ENCODE assay signal across 8 mouse cellular contexts in the genomic region with DNA sequence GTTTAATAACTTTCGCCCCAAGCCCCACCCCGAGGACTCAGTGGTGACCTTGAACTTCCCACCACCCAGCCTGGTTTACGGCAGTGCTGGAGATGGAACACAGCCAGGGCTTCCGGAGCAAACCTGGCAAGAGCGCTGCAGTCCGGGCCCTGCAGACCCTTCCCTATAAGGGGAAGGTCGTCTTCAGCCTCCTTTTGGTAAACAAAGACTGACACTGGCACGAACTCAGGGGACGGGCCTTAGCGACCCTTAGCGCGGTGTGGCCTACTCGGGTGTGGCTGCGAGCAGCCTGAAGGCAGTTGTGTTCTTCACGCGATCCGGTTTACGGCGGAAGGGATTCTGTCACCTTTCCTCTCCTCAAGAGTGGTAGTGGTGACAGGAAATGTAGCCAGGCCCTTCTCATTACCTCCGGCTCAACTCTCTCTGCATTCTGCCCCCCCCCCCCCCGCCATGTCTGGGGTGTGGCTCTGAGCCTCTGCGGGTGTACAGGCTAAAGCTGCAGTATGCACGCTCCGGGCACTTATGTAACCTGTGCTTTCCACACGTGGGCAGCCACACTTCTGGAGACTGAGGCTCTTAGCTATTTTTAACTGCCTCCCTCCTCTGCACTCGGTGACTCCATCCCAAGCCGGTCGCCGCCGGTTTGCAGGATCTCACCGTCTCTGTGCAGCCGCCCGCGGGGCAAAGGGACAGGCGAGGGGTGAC. TPM values are rescaled to one million over a fixed set of nuclear protein-coding genes. Genes with fewer than 3 reads are reported as not detected.
A peak's percentile ranks its signal among the peaks of the same experiment; 100 is the strongest.
DNase-seq lines count a peak whose midpoint lies in the region; TF ChIP-seq lines count a peak whose summit lies in the region.

A gene (plus strand): TSS at position 84 of the 705 bp plus-strand sequence.

- H3K4me1 ChIP-seq in cortical plate, adult 2 months (ENCODE audit: control insufficient read depth, insufficient read depth, low read length): peaks cover 2% of the 10 kb centered on the region; the same call in 1 of the 2 replicates

- no peak for TF ChIP-seq CTCF in cortical plate, adult 2 months (IDR thresholded peaks at IDR 0.05; ENCODE audit: extremely low read depth, insufficient read depth, low read length)
- no peak for TF ChIP-seq CTCF in left cerebral cortex, adult 2 months (IDR thresholded peaks at IDR 0.05)

- H3K36me3 ChIP-seq in macrophage (ENCODE audit: inconsistent target): no peaks in the 10 kb centered on the region

- intact Hi-C loops in left cerebral cortex, adult 2 months (cut with DNase I): loop anchor here (1.0 kb wide), 1 partner anchor 28 kb away; a partner anchor contains a TSS

- TF ChIP-seq POLR2A in cortical plate, adult 2 months (IDR thresholded peaks at IDR 0.05; ENCODE audit: extremely low read depth, insufficient read depth, low read length): 0 out of 2 replicates have a peak, but pooled peaks have one; percentile 39

- peak within 1 kb of the TSS; percentile 97 for H3K27ac ChIP-seq in cortical plate, adult 2 months (ENCODE audit: insufficient read depth, low read length)
- peak within 1 kb of the TSS; percentile 98 for H3K27ac ChIP-seq in left cerebral cortex, adult 2 months
- H3K27ac ChIP-seq in macrophage: peak within 1 kb of the TSS; percentile 89

- DNase-seq in adrenal gland, adult (ENCODE audit: inconsistent age in 2 of 2, low spot score in 1 of 2): peak; percentile 92 to 93
- peak; percentile 71 for DNase-seq in gastrocnemius, postnatal 10 days
- peak; percentile 10 for DNase-seq in hindlimb bud, embryonic 11.5 days (ENCODE audit: extremely low spot score, low read depth, low spot score)
- DNase-seq in left cerebral cortex, adult 2 months (ENCODE audit: extremely low spot score in 1 of 2, low spot score in 2 of 2): peak; percentile 84 to 88
- peak; percentile 87 to 93 for DNase-seq in right cerebral cortex, postnatal 10 days (ENCODE audit: low spot score in 2 of 2)
- peak; percentile 37 to 73 for DNase-seq in urinary bladder, postnatal 36 days (ENCODE audit: low spot score in 2 of 2)

- peaks cover 42% of the 10 kb centered on the region for H3K79me2 ChIP-seq in macrophage (ENCODE audit: inconsistent target)

- H3K4me3 ChIP-seq in cortical plate, adult 2 months (ENCODE audit: insufficient read depth, low read length): peak within 1 kb of the TSS; percentile 99
- H3K4me3 ChIP-seq in left cerebral cortex, adult 2 months: peak within 1 kb of the TSS; percentile 98
- H3K4me3 ChIP-seq in macrophage (ENCODE audit: inconsistent target): peak within 1 kb of the TSS; percentile 88

- 1% methylated on average over 32 of the region's 35 CpGs for WGBS in macrophage (ENCODE audit: missing documents)

RNA-seq across cellular contexts. Expression of the gene that starts here (rescaled TPM):
- polyA plus RNA-seq in cortical plate, adult 2 months (2012; rRNA removed): 398 and 433 TPM in 2 replicates
- total RNA-seq in gastrocnemius, postnatal 10 days (2021): 100 to 1,000 TPM; 206 to 242 TPM
- 100 to 1,000 TPM; 170 to 173 TPM for total RNA-seq in left cerebral cortex, adult 2 months (2021)
- 100 to 1,000 TPM in 17 of 26 experiments, 10 to 100 TPM in 9; 68.7 to 196 (median 122) TPM for total RNA-seq in macrophage (2018; cell fraction: chromatin; rRNA removed)
- total RNA-seq in macrophage (2018; cell fraction: cytosol; rRNA removed): 100 to 1,000 TPM; 118 to 359 (median 240) TPM
- total RNA-seq in macrophage (2018; cell fraction: nucleus; rRNA removed): 100 to 1,000 TPM in 17 of 26 experiments, 10 to 100 TPM in 9; 59.0 to 187 (median 136) TPM
- 257 to 456 TPM (median 376 TPM) in 3 replicates for polyA plus RNA-seq in macrophage (2018)

Comparison
In these comparisons a context has a peak if more than half of its experiments do, and no peak if none do; other contexts are left out.
1. Peak in every context shown above with its lines: DNase-seq, H3K4me3 ChIP-seq and H3K27ac ChIP-seq.
2. DNase-seq: peak in every context shown above with its lines; median percentile 92 in adrenal gland, adult; 90 in right cerebral cortex, postnatal 10 days; 86 in left cerebral cortex, adult 2 months; 71 in gastrocnemius, postnatal 10 days; 55 in urinary bladder, postnatal 36 days; 10 in hindlimb bud, embryonic 11.5 days.